Mouse (Mus musculus) R1 (cell line): Measurements from ENCODE around the gene Kmt2d.
A peak's percentile ranks its signal among the peaks of the same experiment; 100 is the strongest.

Experiments
- DNase-seq: peaks from one replicate; pipeline ENCODE4 v3.0.0-alpha.2; 2018; ENCODE audit warnings: low read depth, low spot score

Kmt2d gene

GRCm38 (mm10) chr15:98802926-98803325 is 68.1 kb downstream of the Kmt2d start:
- DNase-seq, result no peak

GRCm38 (mm10) chr15:98799396-98799795 is 71.6 kb downstream of the Kmt2d start:
- DNase-seq, result peak; percentile 81

DNA sequence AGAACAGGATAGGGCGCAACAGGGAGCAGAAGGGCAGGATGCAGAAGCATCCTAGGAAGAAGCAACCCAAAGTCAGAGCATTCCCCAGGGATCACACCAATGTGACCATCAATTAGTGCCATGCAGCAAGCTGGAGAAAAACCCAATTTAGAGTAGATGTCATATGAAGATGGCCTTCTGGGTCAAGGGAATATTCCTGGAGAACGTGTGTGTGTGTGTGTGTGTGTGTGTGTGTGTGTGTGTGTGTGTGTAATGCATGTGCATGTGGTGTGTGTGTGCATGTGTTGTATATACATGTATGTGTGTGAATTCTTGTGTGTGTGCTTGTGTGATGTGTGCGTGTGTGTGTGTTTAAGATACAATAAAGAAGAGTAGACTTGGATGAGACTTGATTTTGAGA is 72.1 kb downstream of the Kmt2d start:
- no peak for DNase-seq

DNA sequence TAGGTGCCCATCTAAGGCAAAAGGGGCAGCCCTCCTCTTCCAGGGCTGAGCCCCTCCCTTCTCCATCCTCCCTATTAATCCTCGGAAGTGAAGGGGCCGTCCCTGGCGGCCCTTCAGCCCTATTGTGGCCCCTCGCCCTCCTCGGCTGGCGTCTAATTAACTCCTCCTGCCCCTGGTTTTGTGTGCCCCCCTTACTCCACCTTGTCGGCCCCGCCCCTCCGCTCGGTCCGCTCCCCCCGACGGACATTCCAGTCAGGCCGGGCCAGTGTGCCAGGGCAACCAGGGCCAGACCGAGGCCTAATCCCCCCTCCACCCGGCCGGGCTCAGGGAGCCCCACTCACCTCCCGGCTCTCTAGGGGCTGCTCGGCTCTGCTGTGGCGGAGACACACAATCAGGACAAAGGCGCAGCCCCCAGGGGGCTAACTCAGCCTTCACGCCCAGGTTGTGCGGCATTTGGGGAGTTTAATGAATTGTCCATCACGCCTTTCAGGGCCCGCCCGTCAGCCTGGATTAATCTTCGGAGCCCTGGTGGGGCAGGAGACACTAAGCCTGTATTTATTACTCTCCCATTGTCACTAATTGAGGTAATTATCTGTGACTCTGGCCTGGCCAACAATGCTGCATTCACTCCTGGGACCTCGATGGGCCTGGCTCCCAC is 73.0 kb downstream of the Kmt2d start:
- peak; percentile 28 for DNase-seq

DNA sequence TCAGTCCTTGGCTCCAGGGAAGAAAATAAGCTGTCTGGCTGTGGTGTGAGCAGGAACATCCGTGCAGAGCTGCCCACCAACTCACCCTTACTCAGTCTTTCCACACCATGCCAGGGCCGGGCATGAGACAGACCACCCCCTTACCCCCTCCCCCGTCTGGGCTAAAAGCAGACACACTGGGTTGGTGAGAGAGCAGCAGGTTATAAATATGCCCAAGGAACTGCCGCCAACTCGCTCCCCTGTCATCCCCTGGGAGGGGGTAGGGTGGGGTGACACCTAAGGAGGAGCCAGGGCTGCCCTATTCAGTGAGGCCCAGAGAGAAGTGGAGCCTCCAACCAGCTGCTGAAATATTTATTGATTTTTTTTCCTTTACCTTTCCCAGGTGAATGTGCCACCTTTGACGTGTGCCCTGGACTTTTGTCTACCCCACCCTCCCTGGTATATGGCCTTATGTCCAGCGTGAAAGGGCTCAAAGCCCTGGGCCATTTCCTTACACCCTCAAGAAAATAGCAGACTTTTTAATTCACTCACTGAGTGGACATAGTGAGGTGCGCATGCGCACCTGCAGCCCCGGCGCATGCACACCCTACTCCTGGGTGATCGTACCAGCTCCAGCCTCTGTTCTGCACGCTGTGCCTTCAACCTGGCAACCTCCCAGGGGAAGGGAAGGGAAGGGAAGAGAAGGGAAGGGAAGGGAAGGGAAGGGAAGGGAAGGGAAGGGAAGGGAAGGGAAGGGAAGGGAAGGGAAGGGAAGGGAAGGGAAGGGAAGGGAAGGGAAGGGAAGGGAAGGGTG is 74.0 kb downstream of the Kmt2d start:
- no peak for DNase-seq

DNA sequence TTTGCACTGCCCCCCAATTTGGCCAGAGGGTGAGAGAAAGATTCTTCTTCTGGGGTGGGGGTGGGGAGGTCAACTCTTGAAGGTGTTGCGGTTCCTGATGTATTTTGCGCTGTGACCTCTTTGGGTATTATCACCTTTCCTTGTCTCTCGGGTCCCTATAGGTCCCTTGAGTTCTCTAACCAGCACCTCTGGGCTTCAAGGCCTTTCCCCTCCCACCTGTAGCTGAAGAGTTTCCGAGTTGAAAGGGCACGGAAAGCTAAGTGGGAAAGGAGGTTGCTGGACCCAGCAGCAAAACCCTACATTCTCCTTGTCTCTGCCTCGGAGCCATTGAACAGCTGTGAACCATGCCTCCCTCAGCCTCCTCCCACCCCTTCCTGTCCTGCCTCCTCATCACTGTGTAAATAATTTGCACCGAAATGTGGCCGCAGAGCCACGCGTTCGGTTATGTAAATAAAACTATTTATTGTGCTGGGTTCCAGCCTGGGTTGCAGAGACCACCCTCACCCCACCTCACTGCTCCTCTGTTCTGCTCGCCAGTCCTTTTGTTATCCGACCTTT is 77.8 kb downstream of the Kmt2d start:
- DNase-seq, result no peak

DNA sequence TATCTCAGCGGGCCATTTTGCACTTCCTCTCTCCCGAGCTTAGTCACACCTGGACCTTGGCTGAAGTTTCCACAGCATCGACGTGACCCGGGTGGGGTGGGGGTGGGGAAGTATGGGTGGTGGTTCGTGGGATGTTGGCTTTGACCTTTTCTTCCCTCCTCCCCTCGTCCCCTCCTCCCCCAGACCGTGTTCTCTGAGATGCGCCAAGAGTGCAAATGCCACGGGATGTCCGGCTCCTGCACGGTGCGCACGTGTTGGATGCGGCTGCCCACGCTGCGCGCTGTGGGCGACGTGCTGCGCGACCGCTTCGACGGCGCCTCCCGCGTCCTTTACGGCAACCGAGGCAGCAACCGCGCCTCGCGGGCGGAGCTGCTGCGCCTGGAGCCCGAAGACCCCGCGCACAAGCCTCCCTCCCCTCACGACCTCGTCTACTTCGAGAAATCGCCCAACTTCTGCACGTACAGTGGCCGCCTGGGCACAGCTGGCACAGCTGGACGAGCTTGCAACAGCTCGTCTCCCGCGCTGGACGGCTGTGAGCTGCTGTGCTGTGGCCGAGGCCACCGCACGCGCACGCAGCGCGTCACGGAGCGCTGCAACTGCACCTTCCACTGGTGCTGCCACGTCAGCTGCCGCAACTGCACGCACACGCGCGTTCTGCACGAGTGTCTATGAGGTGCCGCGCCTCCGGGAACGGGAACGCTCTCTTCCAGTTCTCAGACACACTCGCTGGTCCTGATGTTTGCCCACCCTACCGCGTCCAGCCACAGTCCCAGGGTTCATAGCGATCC is 78.6 kb downstream of the Kmt2d start:
- DNase-seq, result peak; percentile 13

DNA sequence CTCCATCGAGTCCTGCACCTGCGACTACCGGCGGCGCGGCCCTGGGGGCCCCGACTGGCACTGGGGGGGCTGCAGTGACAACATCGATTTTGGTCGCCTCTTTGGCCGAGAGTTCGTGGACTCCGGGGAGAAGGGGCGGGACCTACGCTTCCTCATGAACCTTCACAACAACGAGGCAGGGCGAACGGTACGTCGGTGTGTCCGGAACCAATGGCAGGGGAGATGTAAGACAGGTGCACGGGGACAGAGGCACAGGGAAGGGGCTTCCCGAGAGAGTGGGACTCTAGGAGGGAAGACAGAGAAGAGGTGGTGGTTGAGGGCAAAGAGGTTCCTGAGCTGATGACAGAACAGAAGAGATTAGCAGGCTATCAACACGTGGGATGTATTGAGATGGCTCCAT is 79.2 kb downstream of the Kmt2d start:
- peak; percentile 55 for DNase-seq

DNA sequence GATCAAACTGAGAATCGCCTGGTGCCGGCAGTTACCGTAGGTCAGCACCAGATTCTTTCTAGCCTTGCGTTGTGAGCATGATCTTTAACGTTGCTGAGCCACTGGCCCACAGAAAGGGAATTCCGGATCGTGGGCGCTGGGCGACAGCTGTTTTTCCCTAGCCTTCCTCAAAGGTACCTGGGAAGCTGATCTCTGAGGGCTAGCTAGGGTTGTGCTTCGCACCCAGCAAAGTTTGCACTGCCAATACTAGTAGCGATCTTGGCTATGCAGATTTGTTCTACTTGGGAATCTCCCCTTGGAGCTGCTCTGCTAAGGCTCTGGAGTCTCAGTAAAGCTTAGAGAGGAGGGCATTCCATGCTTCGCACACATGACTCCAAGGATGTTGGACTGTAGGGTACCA is 79.8 kb downstream of the Kmt2d start:
- DNase-seq, result peak; percentile 39

GRCm38 (mm10) chr15:98790761-98791160 is 80.2 kb downstream of the Kmt2d start:
- no peak for DNase-seq

DNA sequence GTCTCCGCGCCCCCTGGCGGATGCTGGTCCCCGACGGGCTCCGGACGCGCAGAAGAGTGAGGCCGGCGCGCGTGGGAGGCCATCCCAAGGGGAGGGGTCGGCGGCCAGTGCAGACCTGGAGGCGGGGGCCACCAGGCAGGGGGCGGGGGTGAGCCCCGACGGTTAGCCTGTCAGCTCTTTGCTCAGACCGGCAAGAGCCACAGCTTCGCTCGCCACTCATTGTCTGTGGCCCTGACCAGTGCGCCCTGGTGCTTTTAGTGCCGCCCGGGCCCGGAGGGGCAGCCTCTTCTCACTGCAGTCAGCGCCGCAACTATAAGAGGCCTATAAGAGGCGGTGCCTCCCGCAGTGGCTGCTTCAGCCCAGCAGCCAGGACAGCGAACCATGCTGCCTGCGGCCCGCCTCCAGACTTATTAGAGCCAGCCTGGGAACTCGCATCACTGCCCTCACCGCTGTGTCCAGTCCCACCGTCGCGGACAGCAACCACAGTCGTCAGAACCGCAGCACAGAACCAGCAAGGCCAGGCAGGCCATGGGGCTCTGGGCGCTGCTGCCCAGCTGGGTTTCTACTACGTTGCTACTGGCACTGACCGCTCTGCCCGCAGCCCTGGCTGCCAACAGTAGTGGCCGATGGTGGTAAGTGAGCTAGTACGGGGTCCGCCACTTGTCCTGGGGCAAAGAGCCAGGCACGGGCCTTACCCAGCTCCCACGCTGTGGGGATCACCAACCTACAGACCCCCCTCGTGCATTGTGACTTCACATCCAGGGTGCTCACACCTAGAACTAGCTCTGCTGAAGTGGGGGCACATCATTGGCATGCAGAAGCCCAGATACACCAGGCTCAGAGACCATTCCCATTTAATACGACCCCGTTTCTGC is 81.1 kb downstream of the Kmt2d start, which contains the start of gene Wnt1:
Gene Wnt1, plus strand, starts transcription at position 197 of the 875 bp plus-strand sequence.
- peak; percentile 57 for DNase-seq

DNA sequence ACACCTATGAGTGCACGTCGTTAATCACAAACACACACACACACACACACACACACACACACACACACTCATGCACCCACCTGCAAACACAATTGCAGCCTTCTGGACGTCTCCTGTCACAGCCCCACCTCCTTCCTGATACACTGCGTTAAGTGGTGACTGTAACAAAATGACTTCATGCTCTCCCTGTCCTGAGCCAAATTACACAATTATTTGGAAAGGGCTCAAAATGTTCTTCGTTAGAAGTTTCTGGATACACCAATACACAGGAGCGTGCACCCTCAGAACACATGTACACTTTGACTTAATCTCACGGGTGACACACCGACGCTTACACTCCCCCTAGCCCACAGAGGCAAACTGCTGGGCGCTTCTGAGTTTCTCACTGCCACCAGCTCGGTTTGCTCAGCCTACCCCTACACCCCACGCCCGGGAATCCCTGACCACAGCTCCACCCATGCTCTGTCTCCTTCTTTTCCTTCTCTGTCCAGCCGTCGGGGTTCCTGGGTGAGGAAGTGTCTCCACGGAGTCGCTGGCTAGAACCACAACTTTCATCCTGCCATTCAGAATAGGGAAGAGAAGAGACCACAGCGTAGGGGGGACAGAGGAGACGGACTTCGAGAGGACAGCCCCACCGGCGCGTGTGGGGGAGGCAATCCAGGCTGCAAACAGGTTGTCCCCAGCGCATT is 81.9 kb downstream of the Kmt2d start:
- no peak for DNase-seq

DNA sequence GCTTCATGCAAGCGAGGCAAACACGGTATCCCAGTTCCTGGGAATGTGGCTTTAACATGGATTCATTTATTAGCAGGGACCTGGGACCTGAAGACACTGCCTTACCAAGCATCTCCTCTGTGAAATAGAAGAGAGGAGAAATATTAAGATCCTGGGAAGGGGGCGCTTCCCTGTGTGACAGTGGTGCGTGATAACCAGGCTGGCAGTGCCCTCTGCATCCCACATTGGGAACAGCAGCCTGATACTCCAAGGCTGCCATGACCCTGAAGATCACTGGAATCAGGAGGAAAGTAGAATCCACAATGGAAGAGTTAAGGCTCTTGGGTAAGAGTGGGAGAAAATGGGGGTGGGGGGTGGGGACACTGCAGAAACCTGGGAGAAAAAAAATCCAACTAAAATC is 83.1 kb downstream of the Kmt2d start:
- peak; percentile 25 for DNase-seq

DNA sequence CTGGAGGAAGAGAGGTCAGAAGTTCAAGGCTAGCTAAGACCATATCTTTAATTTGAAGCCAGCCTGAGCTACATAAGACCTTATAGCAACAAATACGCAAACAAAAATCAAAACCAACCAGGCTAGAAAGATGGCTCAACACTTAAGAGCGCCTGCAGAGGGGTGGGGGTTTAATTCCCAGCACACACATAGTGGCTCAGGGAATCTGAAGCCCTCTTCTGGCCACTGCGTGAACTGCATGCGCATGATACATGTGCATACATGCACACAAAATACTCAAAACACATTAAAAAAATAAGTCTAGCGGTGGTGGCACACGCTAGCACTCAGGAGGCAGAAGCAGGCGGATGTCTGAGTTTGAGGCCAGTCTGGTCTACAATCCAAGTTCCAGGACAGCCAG is 85.3 kb downstream of the Kmt2d start:
- peak; percentile 87 for DNase-seq
